Mouse (Mus musculus) kidney, postnatal 0 days (tissue): ENCODE data around the gene Olfr986. TPM values are rescaled to one million over a fixed set of nuclear protein-coding genes. Genes with fewer than 3 reads are reported as not detected.
A peak's percentile ranks its signal among the peaks of the same experiment; 100 is the strongest.

Experiments
- ATAC-seq: fragments of 200-750 bp; cut with Nextera tagmentation; replicated peaks from 2 replicates; pipeline ENCODE4 v1.8.0; 2017; ENCODE audit warnings: low read depth, moderate number of reproducible peaks, moderate TSS enrichment, moderate library complexity; ENCODE audit not compliant: low FRiP score
- DNase-seq: peaks from one replicate; pipeline ENCODE4 v3.0.0-alpha.2; 2016; ENCODE audit warnings: low spot score
- H3K27ac ChIP-seq: fragments of 300-500 bp; sonication (generic); 2 replicates; pipeline ENCODE4 v1.5.1; 2014; ENCODE audit warnings: mild to moderate bottlenecking
- H3K27me3 ChIP-seq: fragments of 300-500 bp; sonication (generic); 2 replicates; pipeline ENCODE4 v1.6.1; 2014; ENCODE audit warnings: low read length, mixed read lengths; ENCODE audit not compliant: insufficient read depth
- H3K36me3 ChIP-seq: fragments of 300-500 bp; sonication (generic); 2 replicates; pipeline ENCODE4 v1.6.1; 2014; ENCODE audit warnings: low read length, mixed read lengths; ENCODE audit not compliant: insufficient read depth
- H3K4me1 ChIP-seq: fragments of 300-500 bp; sonication (generic); replicated peaks from 2 replicates; pipeline ENCODE4 v1.6.1; 2014; ENCODE audit warnings: antibody characterized with exemption, low read length, mixed read lengths; ENCODE audit not compliant: insufficient read depth
- H3K4me2 ChIP-seq: fragments of 300-500 bp; sonication (generic); 2 replicates; pipeline ENCODE4 v1.6.1; 2014; ENCODE audit warnings: mild to moderate bottlenecking, low read length, moderate library complexity, mixed read lengths
- H3K4me3 ChIP-seq: fragments of 300-500 bp; sonication (generic); replicated peaks from 2 replicates; pipeline ENCODE4 v1.5.1; 2014; ENCODE audit warnings: low read depth, low read length
- H3K9ac ChIP-seq: fragments of 300-500 bp; sonication (generic); 2 replicates; pipeline ENCODE4 v1.6.1; 2014; ENCODE audit warnings: low read depth, low read length
- H3K9me3 ChIP-seq: fragments of 300-500 bp; sonication (generic); replicated peaks from 2 replicates; pipeline ENCODE4 v1.6.1; 2016; ENCODE audit warnings: low read length, inconsistent platforms, mixed read lengths
- CTCF ChIP-seq: IDR thresholded peaks from 2 replicates; pipeline ENCODE4 v1.5.1; 2016; ENCODE audit warnings: antibody characterized with exemption, low read depth, mild to moderate bottlenecking, moderate library complexity
- WGBS: fragments of 180-500 bp; shearing (Covaris S2); extraction: QIAGEN DNeasy Blood & Tissue Kit; methylation state at CpG from one replicate; pipeline ENCODE4 v1.1.7; 2014; 5-methylcytosine and 5-hydroxymethylcytosine counted together
- polyA plus RNA-seq: library from polyadenylated mRNA; unstranded; fragments of >200 nt; fragmentation: Nextera tagmentation; extraction: Ambion mirVana; gene quantifications from 2 replicates; pipeline ENCODE4 v1.2.1, GENCODE M21; 2015

Gene Olfr986
- 0.06 TPM in 1 of 2 replicates, not detected in the other for polyA plus RNA-seq

DNA sequence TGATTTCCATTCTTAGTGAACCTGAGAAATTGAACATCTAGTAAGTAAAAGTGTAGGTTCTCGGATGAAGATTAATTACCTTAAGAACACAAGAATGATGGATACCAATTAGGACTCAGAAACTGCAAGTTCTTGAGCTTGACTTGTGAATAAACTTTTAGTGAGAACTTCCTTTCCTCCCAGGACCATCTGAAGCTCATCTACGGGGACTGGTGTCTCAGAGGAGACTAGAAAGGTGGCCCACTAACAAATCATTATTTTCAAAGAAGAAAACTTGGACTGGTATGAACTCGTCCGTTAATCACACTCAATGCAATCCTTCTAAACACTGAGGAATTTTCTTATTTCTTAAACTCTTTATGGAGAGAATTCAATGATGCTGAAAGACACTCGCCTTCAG, at the start of gene Olfr986:
TSS of gene Olfr986 (plus strand) at position 301 of the 400 bp plus-strand sequence.
- no peak within 1 kb of the TSS for H3K9ac ChIP-seq
- no peaks in the 10 kb centered on the region for H3K9me3 ChIP-seq
- TF ChIP-seq CTCF: no peak
- ATAC-seq: no peak
- H3K27ac ChIP-seq: no peak within 1 kb of the TSS
- no peak within 1 kb of the TSS for H3K4me2 ChIP-seq
- no peaks in the 10 kb centered on the region for H3K27me3 ChIP-seq
- no peak for DNase-seq
- H3K4me1 ChIP-seq: 0 out of 2 replicates have a peak, but pooled peaks cover 4% of the 10 kb centered on the region
- 87% methylated on average over 5 of the region's 5 CpGs for WGBS
- H3K36me3 ChIP-seq: no peaks in the 10 kb centered on the region
- no peak within 1 kb of the TSS for H3K4me3 ChIP-seq

DNA sequence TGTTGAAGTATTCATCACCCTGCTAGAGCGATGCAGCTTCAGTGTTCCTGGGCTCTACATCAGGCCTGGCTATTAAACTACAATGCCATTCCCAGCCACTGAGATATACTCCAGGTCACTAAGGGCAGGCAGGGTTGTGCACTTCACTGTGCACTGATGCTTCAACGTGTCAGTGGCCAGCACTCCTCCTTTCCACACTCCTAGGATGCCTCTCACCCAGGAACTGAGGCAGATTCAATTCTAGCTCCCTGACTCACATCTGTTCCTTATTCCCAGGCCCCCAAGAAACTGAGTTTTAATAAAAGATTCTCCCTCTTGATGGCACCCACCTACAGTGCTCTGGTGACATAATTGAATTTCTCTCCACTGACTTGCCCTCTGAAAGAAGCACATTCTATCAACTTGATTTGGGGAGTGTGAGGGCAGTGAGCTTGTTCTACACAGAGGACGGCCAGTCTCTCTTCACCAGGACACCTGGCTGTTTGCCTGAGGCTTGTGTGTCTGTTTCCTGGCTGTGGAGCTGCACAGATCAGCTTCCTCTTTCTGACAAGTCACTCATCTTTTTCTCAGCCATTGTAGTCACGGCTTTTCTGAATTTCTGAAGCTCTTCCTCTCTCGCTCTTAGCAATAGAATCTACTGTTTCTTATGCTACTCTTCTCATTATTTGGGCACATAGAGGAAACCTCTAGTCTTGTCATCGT, 43.6 kb upstream of the Olfr986 start:
- Histone ChIP-seq H3K36me3 (no peaks in the 10 kb centered on the region), H3K4me3 (no peak overlapping the region), H3K4me2 (no peak overlapping the region), H3K27me3 (no peaks in the 10 kb centered on the region), H3K9ac (no peak overlapping the region), H3K9me3 (no peaks in the 10 kb centered on the region), H3K4me1 (no peaks in the 10 kb centered on the region), H3K27ac (no peak overlapping the region)
- no peak for TF ChIP-seq CTCF
- DNase-seq (no peak), ATAC-seq (no peak)
- WGBS: 68% methylated on average over 6 of the region's 6 CpGs

DNA sequence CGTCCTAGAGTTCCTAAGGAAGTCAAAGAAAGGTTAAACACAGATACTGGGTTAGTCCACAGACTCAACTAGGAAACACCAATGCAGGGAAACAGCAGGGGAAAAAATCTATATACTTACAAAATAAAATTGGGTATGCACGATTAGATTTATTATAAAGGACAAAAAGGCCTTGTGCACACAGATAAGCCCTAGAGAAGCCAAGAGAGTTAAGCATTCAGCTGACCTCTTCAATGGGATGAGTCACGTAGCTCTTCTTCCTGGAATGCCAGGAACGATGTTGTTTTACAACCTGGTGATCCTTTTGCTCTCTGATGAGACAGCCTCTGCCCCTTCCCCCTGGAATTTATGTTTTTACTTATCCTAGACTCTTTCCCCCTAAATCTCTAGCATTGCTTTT, 41.2 kb upstream of the Olfr986 start:
- no peak for TF ChIP-seq CTCF
- ATAC-seq (no peak), DNase-seq (no peak)
- Histone ChIP-seq H3K27me3 (no peaks in the 10 kb centered on the region), H3K27ac (no peak overlapping the region), H3K9me3 (no peaks in the 10 kb centered on the region), H3K4me1 (no peaks in the 10 kb centered on the region), H3K4me2 (no peak overlapping the region), H3K4me3 (no peak overlapping the region), H3K36me3 (no peaks in the 10 kb centered on the region), H3K9ac (no peak overlapping the region)
- 46% methylated on average over 4 of the region's 4 CpGs for WGBS

DNA sequence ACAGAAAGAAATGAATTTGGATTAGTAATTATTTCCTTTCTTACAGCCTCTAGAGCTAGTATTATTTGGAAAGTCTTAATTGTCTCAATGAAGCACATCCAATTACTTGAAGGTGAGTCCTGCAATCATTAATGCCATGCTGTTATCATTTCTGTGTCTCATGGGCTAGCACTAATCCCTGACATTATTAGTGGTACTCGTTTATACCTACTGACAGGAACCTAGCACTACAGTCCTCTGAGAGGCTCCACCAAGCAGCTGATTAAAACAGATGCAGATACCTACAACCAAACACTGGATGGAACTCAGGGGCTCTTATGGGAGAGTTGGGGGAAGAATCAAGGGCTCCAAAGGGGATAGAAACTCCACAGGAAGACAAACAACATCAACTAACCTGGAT, 39.2 kb upstream of the Olfr986 start:
- Histone ChIP-seq H3K9me3 (no peaks in the 10 kb centered on the region), H3K4me3 (no peak overlapping the region), H3K27ac (no peak overlapping the region), H3K4me1 (no peaks in the 10 kb centered on the region), H3K9ac (no peak overlapping the region), H3K4me2 (no peak overlapping the region), H3K27me3 (no peaks in the 10 kb centered on the region), H3K36me3 (no peaks in the 10 kb centered on the region)
- no peak for TF ChIP-seq CTCF
- ATAC-seq (no peak), DNase-seq (no peak)
- WGBS: 18% methylated on average over 1 of the region's 1 CpGs

DNA sequence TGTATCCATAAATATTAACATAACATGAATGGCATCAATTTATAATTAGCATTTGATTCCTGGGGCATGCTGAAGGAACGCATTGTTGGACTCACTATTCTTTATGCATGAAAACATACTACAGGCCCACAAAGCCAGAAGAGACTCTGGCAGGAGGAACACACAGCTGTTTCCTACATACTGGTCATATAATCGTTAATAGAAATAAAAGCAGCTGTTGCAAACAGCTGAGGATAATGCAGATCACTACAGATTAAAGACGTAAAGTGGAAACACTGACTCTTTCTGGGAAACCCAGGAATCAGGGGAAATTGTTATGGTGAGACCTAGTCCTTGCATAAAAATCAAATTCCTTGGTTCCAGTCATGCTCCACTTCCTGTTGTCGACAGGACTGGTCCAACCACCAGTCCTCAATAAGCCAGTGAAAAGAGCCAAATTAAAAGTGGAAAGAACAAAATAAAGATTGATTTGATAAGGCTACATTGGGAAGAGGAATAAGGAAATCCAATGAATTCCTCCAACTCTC, 25.5 kb upstream of the Olfr986 start:
- H3K27me3 ChIP-seq: no peaks in the 10 kb centered on the region
- no peak overlapping the region for H3K9ac ChIP-seq
- no peak overlapping the region for H3K27ac ChIP-seq
- no peak overlapping the region for H3K4me2 ChIP-seq
- no peaks in the 10 kb centered on the region for H3K36me3 ChIP-seq
- no peak for TF ChIP-seq CTCF
- H3K4me3 ChIP-seq: no peak overlapping the region
- DNase-seq (peak; percentile 70), ATAC-seq (peak; percentile 49; the same call in 1 of the 2 replicates)
- WGBS: 39% methylated on average over 4 of the region's 4 CpGs
- no peaks in the 10 kb centered on the region for H3K4me1 ChIP-seq
- H3K9me3 ChIP-seq: no peaks in the 10 kb centered on the region

DNA sequence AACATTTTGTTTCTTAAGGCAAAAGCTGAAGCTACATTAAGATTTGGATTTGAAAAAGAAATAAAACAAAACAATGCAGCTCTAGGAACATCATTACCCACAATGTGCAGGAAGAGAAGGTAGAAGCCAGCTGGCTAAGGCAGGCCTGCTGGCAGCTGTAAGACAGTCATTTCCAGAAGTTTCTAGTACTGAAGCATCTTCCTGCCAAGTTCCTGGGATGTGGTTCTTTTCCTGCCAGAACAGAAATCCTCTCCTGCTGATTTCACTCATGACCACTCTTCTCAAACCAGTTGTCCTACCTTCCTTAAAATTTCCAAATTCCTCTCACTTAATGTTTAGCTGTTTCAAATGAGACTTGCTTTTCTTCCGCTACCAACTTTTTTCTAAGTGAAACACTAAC, 14.3 kb upstream of the Olfr986 start:
- Histone ChIP-seq H3K4me3 (no peak overlapping the region), H3K27ac (no peak overlapping the region), H3K9me3 (no peaks in the 10 kb centered on the region), H3K4me1 (no peaks in the 10 kb centered on the region), H3K9ac (no peak overlapping the region), H3K27me3 (no peaks in the 10 kb centered on the region), H3K36me3 (no peaks in the 10 kb centered on the region), H3K4me2 (no peak overlapping the region)
- 91% methylated on average over 1 of the region's 1 CpGs for WGBS
- no peak for TF ChIP-seq CTCF
- DNase-seq (no peak), ATAC-seq (no peak)
